Mouse (Mus musculus): ENCODE data around the gene AU022252. TPM values are rescaled to one million over a fixed set of nuclear protein-coding genes. Genes with fewer than 3 reads are reported as not detected.
A peak's percentile ranks its signal among the peaks of the same experiment; 100 is the strongest.

The AU022252 gene
- polyA plus RNA-seq, 1 experiment = 11.9 TPM

- H3K4me3 ChIP-seq (replicated peaks; ENCODE audit: insufficient read depth, low read depth, low read length) = no peak overlapping the region
- no peaks in the 10 kb centered on the region for H3K4me1 ChIP-seq (ENCODE audit: control insufficient read depth, insufficient read depth, low read length)
- H3K27me3 ChIP-seq (ENCODE audit: control insufficient read depth, insufficient read depth, low read length) = no peaks in the 10 kb centered on the region
- 71% methylated on average over 3 of the region's 3 CpGs for whole genome bisulfite sequencing
- no peak for DNase-seq
- TF ChIP-seq CTCF (IDR thresholded peaks at IDR 0.05; ENCODE audit: borderline replicate concordance, insufficient read depth, low read depth, low read length) (no peak), POLR2A (IDR thresholded peaks at IDR 0.05; ENCODE audit: borderline replicate concordance, insufficient read depth, low read length) (no peak)
- no peak overlapping the region for H3K27ac ChIP-seq (ENCODE audit: insufficient read depth, low read length)
These were observed 41.2 kb downstream of the AU022252 start for GRCm38 (mm10) chr4:119191273-119191672.

GRCm38 (mm10) chr4:119190618-119191017 lies 41.9 kb downstream of the AU022252 start:
- 84% methylated on average over 8 of the region's 8 CpGs for WGBS

GRCm38 (mm10) chr4:119189864-119190263 lies 42.6 kb downstream of the AU022252 start, which contains the start of gene Ermap:
Gene Ermap (minus strand): TSS chr4:119190011.
- Histone ChIP-seq H3K27ac (ENCODE audit: insufficient read depth, low read length) (no peak within 1 kb of the TSS), H3K4me1 (ENCODE audit: control insufficient read depth, insufficient read depth, low read length) (no peaks in the 10 kb centered on the region), H3K4me3 (replicated peaks; ENCODE audit: insufficient read depth, low read depth, low read length) (no peak within 1 kb of the TSS), H3K27me3 (ENCODE audit: control insufficient read depth, insufficient read depth, low read length) (no peaks in the 10 kb centered on the region)
- 39% methylated on average over 6 of the region's 6 CpGs for WGBS
- no peak for DNase-seq
- no peak for TF ChIP-seq POLR2A (IDR thresholded peaks at IDR 0.05; ENCODE audit: borderline replicate concordance, insufficient read depth, low read length)
- no peak for TF ChIP-seq CTCF (IDR thresholded peaks at IDR 0.05; ENCODE audit: borderline replicate concordance, insufficient read depth, low read depth, low read length)

More at GRCm38 (mm10) chr4:119190618-119191017, 41.9 kb downstream of the AU022252 start:
- DNase-seq = no peak
- H3K27ac ChIP-seq (ENCODE audit: insufficient read depth, low read length) = no peak overlapping the region
- H3K27me3 ChIP-seq (ENCODE audit: control insufficient read depth, insufficient read depth, low read length) = no peaks in the 10 kb centered on the region
- no peaks in the 10 kb centered on the region for H3K4me1 ChIP-seq (ENCODE audit: control insufficient read depth, insufficient read depth, low read length)
- TF ChIP-seq POLR2A (IDR thresholded peaks at IDR 0.05; ENCODE audit: borderline replicate concordance, insufficient read depth, low read length) (no peak), CTCF (IDR thresholded peaks at IDR 0.05; ENCODE audit: borderline replicate concordance, insufficient read depth, low read depth, low read length) (no peak)
- H3K4me3 ChIP-seq (replicated peaks; ENCODE audit: insufficient read depth, low read depth, low read length) = no peak overlapping the region

GRCm38 (mm10) chr4:119189392-119189791 lies 43.1 kb downstream of the AU022252 start:
- H3K4me1 ChIP-seq (ENCODE audit: control insufficient read depth, insufficient read depth, low read length) = no peaks in the 10 kb centered on the region
- no peak for DNase-seq
- TF ChIP-seq CTCF (IDR thresholded peaks at IDR 0.05; ENCODE audit: borderline replicate concordance, insufficient read depth, low read depth, low read length) = no peak
- no peak overlapping the region for H3K4me3 ChIP-seq (replicated peaks; ENCODE audit: insufficient read depth, low read depth, low read length)
- H3K27ac ChIP-seq (ENCODE audit: insufficient read depth, low read length) = no peak overlapping the region
- no peaks in the 10 kb centered on the region for H3K27me3 ChIP-seq (ENCODE audit: control insufficient read depth, insufficient read depth, low read length)
- WGBS = 20% methylated on average over 6 of the region's 6 CpGs

- Histone ChIP-seq H3K27ac (ENCODE audit: insufficient read depth, low read length) (no peak overlapping the region), H3K27me3 (ENCODE audit: control insufficient read depth, insufficient read depth, low read length) (no peaks in the 10 kb centered on the region), H3K4me1 (ENCODE audit: control insufficient read depth, insufficient read depth, low read length) (no peaks in the 10 kb centered on the region), H3K4me3 (replicated peaks; ENCODE audit: insufficient read depth, low read depth, low read length) (no peak overlapping the region)
- WGBS = 54% methylated on average over 11 of the region's 11 CpGs
- TF ChIP-seq CTCF (IDR thresholded peaks at IDR 0.05; ENCODE audit: borderline replicate concordance, insufficient read depth, low read depth, low read length) (peak; percentile 18; the same call in 1 of the 2 replicates), POLR2A (IDR thresholded peaks at IDR 0.05; ENCODE audit: borderline replicate concordance, insufficient read depth, low read length) (no peak)
- DNase-seq = no peak
These were observed 44.3 kb downstream of the AU022252 start for GRCm38 (mm10) chr4:119188060-119188785.

- H3K27ac ChIP-seq (ENCODE audit: insufficient read depth, low read length) = no peak overlapping the region
- no peak for DNase-seq
- no peaks in the 10 kb centered on the region; the same call in 1 of the 2 replicates for H3K27me3 ChIP-seq (ENCODE audit: control insufficient read depth, insufficient read depth, low read length)
- H3K4me3 ChIP-seq (replicated peaks; ENCODE audit: insufficient read depth, low read depth, low read length) = no peak overlapping the region
- TF ChIP-seq POLR2A (IDR thresholded peaks at IDR 0.05; ENCODE audit: borderline replicate concordance, insufficient read depth, low read length) (no peak), CTCF (IDR thresholded peaks at IDR 0.05; ENCODE audit: borderline replicate concordance, insufficient read depth, low read depth, low read length) (no peak)
- no peaks in the 10 kb centered on the region for H3K4me1 ChIP-seq (ENCODE audit: control insufficient read depth, insufficient read depth, low read length)
- 78% methylated on average over 4 of the region's 4 CpGs for WGBS
These were observed 46.7 kb downstream of the AU022252 start for GRCm38 (mm10) chr4:119185771-119186170.

- Histone ChIP-seq H3K27ac (ENCODE audit: insufficient read depth, low read length) (no peak overlapping the region), H3K27me3 (ENCODE audit: control insufficient read depth, insufficient read depth, low read length) (no peaks in the 10 kb centered on the region; the same call in 1 of the 2 replicates), H3K4me1 (ENCODE audit: control insufficient read depth, insufficient read depth, low read length) (no peaks in the 10 kb centered on the region), H3K4me3 (replicated peaks; ENCODE audit: insufficient read depth, low read depth, low read length) (no peak overlapping the region)
- no peak for TF ChIP-seq CTCF (IDR thresholded peaks at IDR 0.05; ENCODE audit: borderline replicate concordance, insufficient read depth, low read depth, low read length)
- TF ChIP-seq POLR2A (IDR thresholded peaks at IDR 0.05; ENCODE audit: borderline replicate concordance, insufficient read depth, low read length) = no peak
- 23% methylated on average over 1 of the region's 1 CpGs for WGBS
- DNase-seq = no peak
These were observed 49.0 kb downstream of the AU022252 start for GRCm38 (mm10) chr4:119183525-119183924.

- no peak for DNase-seq
- 86% methylated on average over 9 of the region's 9 CpGs for WGBS
- no peak overlapping the region for H3K4me3 ChIP-seq (replicated peaks; ENCODE audit: insufficient read depth, low read depth, low read length)
- TF ChIP-seq POLR2A (IDR thresholded peaks at IDR 0.05; ENCODE audit: borderline replicate concordance, insufficient read depth, low read length) (no peak), CTCF (IDR thresholded peaks at IDR 0.05; ENCODE audit: borderline replicate concordance, insufficient read depth, low read depth, low read length) (no peak)
- H3K27ac ChIP-seq (ENCODE audit: insufficient read depth, low read length) = no peak overlapping the region
- H3K27me3 ChIP-seq (ENCODE audit: control insufficient read depth, insufficient read depth, low read length) = no peaks in the 10 kb centered on the region; the same call in 1 of the 2 replicates
- no peaks in the 10 kb centered on the region for H3K4me1 ChIP-seq (ENCODE audit: control insufficient read depth, insufficient read depth, low read length)
These were observed 51.1 kb downstream of the AU022252 start for GRCm38 (mm10) chr4:119181456-119181855.
